ENCODE assay signal across 1 mouse cellular context in genomic region chr5:33630615-33631014, GRCm38 (mm10).
TF ChIP-seq lines count a peak whose summit lies in the region.

No protein-coding gene starts in this region.

TF ChIP-seq in CH12.LX, 34 proteins besides CTCF, POLR2A, EP300 and RAD21 (continued from another document):
- TF ChIP-seq KAT2A (IDR thresholded peaks at IDR 0.05; ENCODE audit: insufficient replicate concordance, low read length) = no peak
TF ChIP-seq in CH12.LX: peak in this region for 0.
